Mouse (Mus musculus) CH12.LX (cell line): ENCODE results near the gene Pacsin1. TPM values are rescaled to one million over a fixed set of nuclear protein-coding genes. Genes with fewer than 3 reads are reported as not detected.

Experiments used
- DNase-seq: peaks from one replicate; pipeline ENCODE4 v3.0.0-alpha.2; 2013; ENCODE audit errors: extremely low read depth
- H3K27ac ChIP-seq: 2 replicates; pipeline ENCODE4 v1.5.1; 2012; ENCODE audit warnings: low read depth, mild to moderate bottlenecking, control low read depth, moderate library complexity; ENCODE audit not compliant: insufficient read depth
- H3K27me3 ChIP-seq: replicated peaks from 2 replicates; pipeline ENCODE3; 2012; ENCODE audit warnings: inconsistent platforms
- H3K36me3 ChIP-seq, 2 experiments: replicated peaks in 1 of 2; 2 replicates each; pipeline versions ENCODE3 to v1.6.1; 2012; ENCODE audit warnings: inconsistent platforms in 1 of 2, low read length in 1 of 2, mild to moderate bottlenecking in 1 of 2, mixed read lengths in 1 of 2, moderate library complexity in 1 of 2; ENCODE audit not compliant: control insufficient read depth in 1 of 2, insufficient read depth in 1 of 2
- H3K4me1 ChIP-seq, 2 experiments: 2 replicates each; pipeline ENCODE4 v1.6.1; 2012; ENCODE audit warnings: inconsistent platforms in 1 of 2, moderate library complexity in 1 of 2; ENCODE audit not compliant: insufficient read depth in 2 of 2, control insufficient read depth in 1 of 2
- H3K4me2 ChIP-seq: 2 replicates; pipeline ENCODE4 v1.6.1; 2012; ENCODE audit warnings: low read depth, mild to moderate bottlenecking, control low read depth; ENCODE audit not compliant: poor library complexity, insufficient read depth, severe bottlenecking
- H3K4me3 ChIP-seq, 3 experiments: fragments of 150-350 bp in 1 of 3; sonication (generic) in 1 of 3; replicated peaks in 1 of 3; 2 replicates each; pipeline versions ENCODE3 to v1.5.1; 2011 to 2012; ENCODE audit warnings: low read depth in 2 of 3, low read length in 2 of 3, mild to moderate bottlenecking in 2 of 3, moderate library complexity in 2 of 3, control low read depth in 1 of 3, improper control_type of control experiment in 1 of 3, inconsistent platforms in 1 of 3, mixed read lengths in 1 of 3; ENCODE audit not compliant: poor library complexity in 1 of 3
- H3K79me2 ChIP-seq: replicated peaks from 2 replicates; pipeline ENCODE4 v1.6.1; 2012; ENCODE audit warnings: mild to moderate bottlenecking, moderate library complexity; ENCODE audit not compliant: control insufficient read depth, poor library complexity, insufficient read depth, severe bottlenecking; ENCODE audit errors: extremely low read depth
- H3K9ac ChIP-seq: 2 replicates; pipeline ENCODE4 v1.6.1; 2012; ENCODE audit warnings: low read depth, mild to moderate bottlenecking, control low read depth, moderate library complexity; ENCODE audit not compliant: insufficient read depth
- H3K9me3 ChIP-seq: replicated peaks from 2 replicates; pipeline ENCODE3; 2012; ENCODE audit warnings: low read length, inconsistent platforms, mixed read lengths
- CHD1 ChIP-seq: IDR thresholded peaks from 2 replicates; pipeline ENCODE4 v1.6.1; 2012; ENCODE audit warnings: low read depth, low read length, improper control_type of control experiment, inconsistent platforms
- E2F4 ChIP-seq: IDR thresholded peaks from 2 replicates; pipeline ENCODE4 v1.6.1; 2011; ENCODE audit warnings: low read depth, low read length, improper control_type of control experiment; ENCODE audit not compliant: insufficient replicate concordance
- EP300 ChIP-seq: IDR thresholded peaks from 2 replicates; pipeline ENCODE4 v1.6.1; 2011; ENCODE audit warnings: low read length, improper control_type of control experiment
- ETS1 ChIP-seq: conservative IDR thresholded peaks from 2 replicates; pipeline ENCODE4 v1.6.1; 2012; ENCODE audit warnings: low read depth, mild to moderate bottlenecking, inconsistent platforms, low read length, improper control_type of control experiment, moderate library complexity
- GABPA ChIP-seq: IDR thresholded peaks from 2 replicates; pipeline ENCODE4 v1.6.1; 2012; ENCODE audit warnings: low read depth, low read length, improper control_type of control experiment, inconsistent platforms; ENCODE audit not compliant: insufficient replicate concordance
- IRF4 ChIP-seq: IDR thresholded peaks from 2 replicates; pipeline ENCODE4 v1.6.1; 2014; ENCODE audit warnings: low read depth, mild to moderate bottlenecking, inconsistent platforms, low read length, improper control_type of control experiment
- MAX ChIP-seq: IDR thresholded peaks from 2 replicates; pipeline ENCODE4 v1.6.1; 2011; ENCODE audit warnings: low read length, improper control_type of control experiment
- MAZ ChIP-seq: IDR thresholded peaks from 2 replicates; pipeline ENCODE4 v1.6.1; 2012; ENCODE audit warnings: low read depth, mild to moderate bottlenecking, inconsistent platforms, low read length, improper control_type of control experiment, moderate library complexity
- MXI1 ChIP-seq: IDR thresholded peaks from 2 replicates; pipeline ENCODE4 v1.6.1; 2011; ENCODE audit warnings: mild to moderate bottlenecking, low read depth, low read length, improper control_type of control experiment
- NRF1 ChIP-seq: IDR thresholded peaks from 2 replicates; pipeline ENCODE4 v1.6.1; 2014; ENCODE audit warnings: low read depth, mild to moderate bottlenecking, inconsistent platforms, low read length, improper control_type of control experiment, moderate library complexity
- PAX5 ChIP-seq: IDR thresholded peaks from 2 replicates; pipeline ENCODE4 v1.6.1; 2012; ENCODE audit warnings: low read length, inconsistent platforms, mixed read lengths
- POLR2AphosphoS2 ChIP-seq: IDR thresholded peaks from 2 replicates; pipeline ENCODE4 v1.6.1; 2011; ENCODE audit warnings: low read depth, low read length, improper control_type of control experiment
- SIN3A ChIP-seq: IDR thresholded peaks from 2 replicates; pipeline ENCODE4 v1.6.1; 2012; ENCODE audit warnings: low read length, improper control_type of control experiment, inconsistent platforms
- SMC3 ChIP-seq: IDR thresholded peaks from 2 replicates; pipeline ENCODE4 v1.6.1; 2011; ENCODE audit warnings: low read depth, low read length, improper control_type of control experiment
- USF2 ChIP-seq: conservative IDR thresholded peaks from 2 replicates; pipeline ENCODE4 v1.6.1; 2011; ENCODE audit warnings: low read depth, low read length, improper control_type of control experiment
- ZC3H11A ChIP-seq: IDR thresholded peaks from 2 replicates; pipeline ENCODE4 v1.6.1; 2012; ENCODE audit warnings: low read depth, mild to moderate bottlenecking, inconsistent platforms, low read length, improper control_type of control experiment
- ZNF384 ChIP-seq: IDR thresholded peaks from 2 replicates; pipeline ENCODE4 v1.6.1; 2012; ENCODE audit warnings: low read depth, low read length, improper control_type of control experiment, inconsistent platforms
- dilution Hi-C: fragments of 300-500 bp; cut with MboI; formaldehyde crosslinking; loops from 2 replicates; pipeline ENCODE4 v1.14.3; 2020; ENCODE audit warnings: low sequenced_read_pairs; ENCODE audit not compliant: extremely low pct_unique_long_range_greater_than_20kb, extremely low pct_ligation_motif_present
- in situ Hi-C: fragments of 300-500 bp; cut with MboI; formaldehyde crosslinking; loops from 3 replicates; pipeline ENCODE4 v1.14.3; 2019; ENCODE audit warnings: low sequenced_read_pairs, low pct_ligation_motif_present, low pct_unique_long_range_greater_than_20kb, mixed read lengths
- polyA plus RNA-seq: library from polyadenylated mRNA; unstranded; fragments of >175 nt; gene quantifications from 2 replicates; pipeline ENCODE4 v1.2.1, GENCODE M21; 2012; ENCODE audit warnings: low read depth; ENCODE audit not compliant: insufficient read length
- total RNA-seq, 2 experiments: library from RNA; depleted of rRNA; stranded (reverse); fragments of 300-350 nt in 1 of 2; fragments of >200 nt in 1 of 2; gene quantifications; 2 replicates each; pipeline ENCODE4 v1.2.3; 2012 to 2014

Pacsin1 gene
- total and polyA plus RNA-seq, 3 experiments, result 1.9 to 14.0 (median 13.2) TPM

GRCm38 (mm10) chr17:27728770-27729169 lies 73.5 kb downstream of the Pacsin1 start, which contains the start of gene Spdef:
Gene Spdef (minus strand): TSS chr17:27728955.
- TF ChIP-seq PAX5, result no peak
- no peak for TF ChIP-seq NRF1
- no peak for TF ChIP-seq E2F4
- no peak for TF ChIP-seq CHD1
- TF ChIP-seq ZC3H11A, result no peak
- TF ChIP-seq MAZ, result no peak
- no peak for TF ChIP-seq GABPA
- no peak for TF ChIP-seq SMC3
- no peak for TF ChIP-seq ZNF384
- TF ChIP-seq MXI1, result no peak
- no peak for TF ChIP-seq EP300
- no peak for TF ChIP-seq ETS1
- no peak for TF ChIP-seq IRF4
- no peak for TF ChIP-seq POLR2AphosphoS2
- no peak for TF ChIP-seq MAX
- TF ChIP-seq SIN3A, result no peak
- no peak for TF ChIP-seq USF2
- Histone ChIP-seq H3K4me2 (no peak within 1 kb of the TSS), H3K79me2 (no peaks in the 10 kb centered on the region)

GRCm38 (mm10) chr17:27732152-27732551 lies 76.8 kb downstream of the Pacsin1 start:
- dilution Hi-C loops (no loop called here), in situ Hi-C loops (no loop called here)
- TF ChIP-seq GABPA (no peak), CHD1 (no peak), MXI1 (no peak)
- H3K4me3 ChIP-seq, result no peak overlapping the region
- no peaks in the 10 kb centered on the region for H3K36me3 ChIP-seq
- peaks cover 9% of the 10 kb centered on the region for H3K9me3 ChIP-seq
- peaks cover 0 to 6% of the 10 kb centered on the region in 2 experiments; a peak in 2 of 4 replicates for H3K4me1 ChIP-seq
- no peaks in the 10 kb centered on the region for H3K27me3 ChIP-seq
- DNase-seq, result no peak
- no peak overlapping the region for H3K9ac ChIP-seq
- H3K79me2 ChIP-seq, result no peaks in the 10 kb centered on the region
- H3K27ac ChIP-seq, result no peak overlapping the region
- no peak overlapping the region for H3K4me2 ChIP-seq

More at GRCm38 (mm10) chr17:27728770-27729169, 73.5 kb downstream of the Pacsin1 start, which contains the start of gene Spdef:
- Histone ChIP-seq H3K4me1 (peaks cover 3 to 16% of the 10 kb centered on the region in 2 experiments; a peak in 2 of 4 replicates), H3K27ac (no peak within 1 kb of the TSS), H3K36me3 (no peaks in the 10 kb centered on the region), H3K4me3 (no peak within 1 kb of the TSS), H3K9ac (no peak within 1 kb of the TSS), H3K27me3 (peaks cover 6% of the 10 kb centered on the region), H3K9me3 (peaks cover 9% of the 10 kb centered on the region)
- in situ Hi-C loops, result loop anchor here (10.0 kb wide), 1 partner anchor 74 kb away; the partner anchor contains the start of gene Pacsin1
- dilution Hi-C loops, result no loop called here
- no peak for DNase-seq
